Mouse (Mus musculus): Measurements from ENCODE around the gene Sdf4. TPM values are rescaled to one million over a fixed set of nuclear protein-coding genes. Genes with fewer than 3 reads are reported as not detected.
A peak's percentile ranks its signal among the peaks of the same experiment; 100 is the strongest.

Gene Sdf4
- polyA plus RNA-seq, 1 experiment from 2014 or later: 118 TPM

- no peaks in the 10 kb centered on the region for H3K9me3 ChIP-seq (replicated peaks)
- 0 out of 2 replicates have a peak, but pooled peaks cover 5% of the 10 kb centered on the region for H3K4me1 ChIP-seq
- no peak within 1 kb of the TSS for H3K4me2 ChIP-seq
- H3K27ac ChIP-seq (replicated peaks): no peak within 1 kb of the TSS
- H3K27me3 ChIP-seq (replicated peaks): no peaks in the 10 kb centered on the region
- H3K36me3 ChIP-seq: no peaks in the 10 kb centered on the region
- no peak within 1 kb of the TSS for H3K4me3 ChIP-seq (replicated peaks)
- no peak within 1 kb of the TSS for H3K9ac ChIP-seq (replicated peaks)
- ATAC-seq (ENCODE audit: low FRiP score): no peak
- WGBS: 26% methylated on average over 5 of the region's 5 CpGs
Measured at GRCm38 (mm10) chr4:156059261-156059660, 66.6 kb downstream of the Sdf4 start, which contains the start of gene Ttll10. TSS of gene Ttll10 (minus strand) at chr4:156059414.

- no peak overlapping the region for H3K9ac ChIP-seq (replicated peaks)
- H3K4me3 ChIP-seq (replicated peaks): no peak overlapping the region
- no peak for ATAC-seq (ENCODE audit: low FRiP score)
- H3K4me2 ChIP-seq: no peak overlapping the region
- no peak overlapping the region for H3K27ac ChIP-seq (replicated peaks)
- 0 out of 2 replicates have a peak, but pooled peaks cover 5% of the 10 kb centered on the region for H3K4me1 ChIP-seq
- WGBS: 28% methylated on average over 10 of the region's 10 CpGs
- no peaks in the 10 kb centered on the region for H3K27me3 ChIP-seq (replicated peaks)
- H3K36me3 ChIP-seq: no peaks in the 10 kb centered on the region
- H3K9me3 ChIP-seq (replicated peaks): no peaks in the 10 kb centered on the region
Measured at GRCm38 (mm10) chr4:156059713-156060112, 67.0 kb downstream of the Sdf4 start.

MicroRNAs within 50 kb of the gene (microRNA counts, 519-probe panel; counts per million panel counts)
- microRNA mmu-miR-200a (2,541 counts per million, percentile 59 among the panel's probes with 10 or more counts), microRNA mmu-miR-200b (2,928 counts per million, percentile 70 among the panel's probes with 10 or more counts), microRNA mmu-miR-429 (3,154 counts per million, percentile 76 among the panel's probes with 10 or more counts)

Small RNAs within 50 kb of the gene (microRNA-seq; reads per million reads assigned to microRNA genes)
- 2.9 reads per million, percentile 10 among the genes with 10 or more reads in this experiment for gene Mir200a
- gene Mir200b: 19.4 reads per million, percentile 31 among the genes with 10 or more reads in this experiment
- gene Mir429: 61.1 reads per million, percentile 46 among the genes with 10 or more reads in this experiment

Other genes with a start within 250 kb of the Sdf4 start
- 90.0 and 96.6 TPM in 2 replicates for gene Atad3a, start 231.8 kb upstream of the Sdf4 start, polyA plus RNA-seq (2015; fragmentation: Nextera tagmentation; extraction: Ambion mirVana)
- 30.0 and 31.9 TPM in 2 replicates for gene Vwa1, start 218.2 kb upstream of the Sdf4 start, polyA plus RNA-seq (2015; fragmentation: Nextera tagmentation; extraction: Ambion mirVana)
- gene Tmem88b, start 207.0 kb upstream of the Sdf4 start, polyA plus RNA-seq (2015; fragmentation: Nextera tagmentation; extraction: Ambion mirVana): 0.78 and 1.2 TPM in 2 replicates
- gene Ankrd65, start 202.4 kb upstream of the Sdf4 start, polyA plus RNA-seq (2015; fragmentation: Nextera tagmentation; extraction: Ambion mirVana): 0.27 TPM in 1 of 2 replicates, not detected in the other
- gene Mrpl20, start 190.0 kb upstream of the Sdf4 start, polyA plus RNA-seq (2015; fragmentation: Nextera tagmentation; extraction: Ambion mirVana): 259 and 285 TPM in 2 replicates
- 137 and 139 TPM in 2 replicates for gene Ccnl2, start 180.4 kb upstream of the Sdf4 start, polyA plus RNA-seq (2015; fragmentation: Nextera tagmentation; extraction: Ambion mirVana)
- 147 and 152 TPM in 2 replicates for gene Aurkaip1, start 161.6 kb upstream of the Sdf4 start, polyA plus RNA-seq (2015; fragmentation: Nextera tagmentation; extraction: Ambion mirVana)
- gene Mxra8, start 153.2 kb upstream of the Sdf4 start, polyA plus RNA-seq (2015; fragmentation: Nextera tagmentation; extraction: Ambion mirVana): 28.3 and 35.4 TPM in 2 replicates
- 11.5 and 28.6 TPM in 2 replicates for gene Dvl1, start 145.5 kb upstream of the Sdf4 start, polyA plus RNA-seq (2015; fragmentation: Nextera tagmentation; extraction: Ambion mirVana)
- gene Tas1r3, start 129.5 kb upstream of the Sdf4 start, polyA plus RNA-seq (2015; fragmentation: Nextera tagmentation; extraction: Ambion mirVana): 0.36 and 0.46 TPM in 2 replicates
- gene Cptp, start 123.4 kb upstream of the Sdf4 start, polyA plus RNA-seq (2015; fragmentation: Nextera tagmentation; extraction: Ambion mirVana): 28.0 and 29.0 TPM in 2 replicates
- gene Ints11, start 123.3 kb upstream of the Sdf4 start, polyA plus RNA-seq (2015; fragmentation: Nextera tagmentation; extraction: Ambion mirVana): 66.9 and 73.4 TPM in 2 replicates
- 58.5 and 62.7 TPM in 2 replicates for gene Pusl1, start 101.1 kb upstream of the Sdf4 start, polyA plus RNA-seq (2015; fragmentation: Nextera tagmentation; extraction: Ambion mirVana)
- gene Acap3, start 101.0 kb upstream of the Sdf4 start, polyA plus RNA-seq (2015; fragmentation: Nextera tagmentation; extraction: Ambion mirVana): 57.7 and 70.3 TPM in 2 replicates
- 100 and 104 TPM in 2 replicates for gene Ube2j2, start 49.0 kb upstream of the Sdf4 start, polyA plus RNA-seq (2015; fragmentation: Nextera tagmentation; extraction: Ambion mirVana)
- 15.3 and 17.2 TPM in 2 replicates for gene C1qtnf12, start 30.6 kb upstream of the Sdf4 start, polyA plus RNA-seq (2015; fragmentation: Nextera tagmentation; extraction: Ambion mirVana)
- gene B3galt6, start 223 bp upstream of the Sdf4 start, polyA plus RNA-seq (2015; fragmentation: Nextera tagmentation; extraction: Ambion mirVana): 31.9 and 35.6 TPM in 2 replicates
- gene Tnfrsf4, start 21.0 kb downstream of the Sdf4 start, polyA plus RNA-seq (2015; fragmentation: Nextera tagmentation; extraction: Ambion mirVana): 0.19 and 0.89 TPM in 2 replicates
- 1.8 and 3.3 TPM in 2 replicates for gene Tnfrsf18, start 33.3 kb downstream of the Sdf4 start, polyA plus RNA-seq (2015; fragmentation: Nextera tagmentation; extraction: Ambion mirVana)
- 0.64 TPM in 1 of 2 replicates, not detected in the other for gene Ttll10, start 66.5 kb downstream of the Sdf4 start, polyA plus RNA-seq (2015; fragmentation: Nextera tagmentation; extraction: Ambion mirVana)
- gene 9430015G10Rik, start 117.1 kb downstream of the Sdf4 start, polyA plus RNA-seq (2015; fragmentation: Nextera tagmentation; extraction: Ambion mirVana): 23.5 and 27.3 TPM in 2 replicates
- gene Rnf223, start 137.6 kb downstream of the Sdf4 start, polyA plus RNA-seq (2015; fragmentation: Nextera tagmentation; extraction: Ambion mirVana): 0.37 and 0.43 TPM in 2 replicates
- gene Agrn, start 204.6 kb downstream of the Sdf4 start, polyA plus RNA-seq (2015; fragmentation: Nextera tagmentation; extraction: Ambion mirVana): 87.2 and 100 TPM in 2 replicates
- 3.2 and 9.7 TPM in 2 replicates for gene Isg15, start 207.9 kb downstream of the Sdf4 start, polyA plus RNA-seq (2015; fragmentation: Nextera tagmentation; extraction: Ambion mirVana)
- gene AW011738, start 210.4 kb downstream of the Sdf4 start, polyA plus RNA-seq (2015; fragmentation: Nextera tagmentation; extraction: Ambion mirVana): 4.2 and 6.2 TPM in 2 replicates
- gene Perm1, start 223.0 kb downstream of the Sdf4 start, polyA plus RNA-seq (2015; fragmentation: Nextera tagmentation; extraction: Ambion mirVana): 2.3 and 2.8 TPM in 2 replicates
- gene Plekhn1, start 242.0 kb downstream of the Sdf4 start, polyA plus RNA-seq (2015; fragmentation: Nextera tagmentation; extraction: Ambion mirVana): 27.2 and 28.7 TPM in 2 replicates
- gene Noc2l, start 243.1 kb downstream of the Sdf4 start, polyA plus RNA-seq (2015; fragmentation: Nextera tagmentation; extraction: Ambion mirVana): 50.4 and 61.6 TPM in 2 replicates